14 mouse cellular contexts compared by ENCODE assay signal in genomic region chr7:68917876-68918200, GRCm38 (mm10).
A peak's percentile ranks its signal among the peaks of the same experiment; 100 is the strongest.
DNase-seq lines count a peak whose midpoint lies in the region; ATAC-seq lines count a peak whose summit lies in the region.
"Had no signal": no experiment of that assay in that cellular context is flagged by ENCODE, and none has a peak within 500 bp of the region (broad histone marks: within the 10 kb centered on the region; RNA-seq: fewer than 3 reads in every experiment).

No protein-coding gene starts in this region.

- H3K4me2 ChIP-seq in heart, embryonic 15.5 days: peak overlapping the region; percentile 47; the same call in 1 of the 2 replicates
- peak overlapping the region; percentile 46 for H3K4me2 ChIP-seq in lung, embryonic 15.5 days
- peak overlapping the region; percentile 53 for H3K4me2 ChIP-seq in limb, embryonic 12.5 days
- H3K4me2 ChIP-seq in stomach, embryonic 16.5 days (ENCODE audit: low read depth, low read length): peak overlapping the region; percentile 34
- H3K4me2 ChIP-seq: forebrain, embryonic 12.5 days had no signal

- no peaks in the 10 kb centered on the region for H3K27me3 ChIP-seq in heart, embryonic 15.5 days
- H3K27me3 ChIP-seq in lung, embryonic 15.5 days: no peaks in the 10 kb centered on the region
- no peaks in the 10 kb centered on the region for H3K27me3 ChIP-seq in limb, embryonic 12.5 days
- H3K27me3 ChIP-seq in stomach, embryonic 16.5 days (ENCODE audit: control insufficient read depth, insufficient read depth, low read length): no peaks in the 10 kb centered on the region
- H3K27me3 ChIP-seq: forebrain, embryonic 12.5 days had no signal

- no peaks in the 10 kb centered on the region for H3K9me3 ChIP-seq in heart, embryonic 15.5 days (replicated peaks)
- no peaks in the 10 kb centered on the region for H3K9me3 ChIP-seq in lung, embryonic 15.5 days
- H3K9me3 ChIP-seq in limb, embryonic 12.5 days: no peaks in the 10 kb centered on the region
- no peaks in the 10 kb centered on the region for H3K9me3 ChIP-seq in stomach, embryonic 16.5 days (replicated peaks; ENCODE audit: control insufficient read depth, low read length)
- H3K9me3 ChIP-seq: embryonic facial prominence, embryonic 13.5 days; forebrain, embryonic 12.5 days; heart, embryonic 10.5 days had no signal

- H3K36me3 ChIP-seq in heart, embryonic 15.5 days: no peaks in the 10 kb centered on the region
- no peaks in the 10 kb centered on the region for H3K36me3 ChIP-seq in lung, embryonic 15.5 days
- H3K36me3 ChIP-seq in limb, embryonic 12.5 days: no peaks in the 10 kb centered on the region
- no peaks in the 10 kb centered on the region for H3K36me3 ChIP-seq in stomach, embryonic 16.5 days (ENCODE audit: control insufficient read depth, insufficient read depth, low read length)
- H3K36me3 ChIP-seq: embryonic facial prominence, embryonic 13.5 days; forebrain, embryonic 12.5 days; heart, embryonic 10.5 days had no signal

- no peak overlapping the region for H3K4me3 ChIP-seq in heart, embryonic 15.5 days
- H3K4me3 ChIP-seq in lung, embryonic 15.5 days: no peak overlapping the region
- H3K4me3 ChIP-seq in limb, embryonic 12.5 days (replicated peaks): no peak overlapping the region
- no peak overlapping the region for H3K4me3 ChIP-seq in stomach, embryonic 16.5 days (replicated peaks; ENCODE audit: low read length)
- H3K4me3 ChIP-seq: forebrain, embryonic 12.5 days had no signal

- no peaks in the 10 kb centered on the region; the same call in 1 of the 2 replicates for H3K4me1 ChIP-seq in heart, embryonic 15.5 days (replicated peaks)
- H3K4me1 ChIP-seq in lung, embryonic 15.5 days: peaks cover 10% of the 10 kb centered on the region
- H3K4me1 ChIP-seq in limb, embryonic 12.5 days (replicated peaks): peaks cover 23% of the 10 kb centered on the region
- peaks cover 7% of the 10 kb centered on the region; the same call in 1 of the 2 replicates for H3K4me1 ChIP-seq in stomach, embryonic 16.5 days (ENCODE audit: control insufficient read depth, insufficient read depth, low read length)
- H3K4me1 ChIP-seq: forebrain, embryonic 12.5 days; heart, embryonic 10.5 days had no signal

- ATAC-seq in heart, embryonic 15.5 days (replicated peaks; ENCODE audit: insufficient number of reproducible peaks, insufficient read depth, low FRiP score, low read depth): no peak
- no peak for ATAC-seq in lung, embryonic 15.5 days (ENCODE audit: borderline replicate concordance, extremely low read depth, low FRiP score, low TSS enrichment)
- ATAC-seq in limb, embryonic 12.5 days (ENCODE audit: insufficient number of reproducible peaks, insufficient read depth, low FRiP score, low TSS enrichment, low read depth): no peak
- no peak for ATAC-seq in stomach, embryonic 16.5 days (ENCODE audit: insufficient read depth, low FRiP score)

- no peak overlapping the region for H3K9ac ChIP-seq in heart, embryonic 15.5 days
- H3K9ac ChIP-seq in lung, embryonic 15.5 days: no peak overlapping the region
- H3K9ac ChIP-seq in limb, embryonic 12.5 days (replicated peaks): no peak overlapping the region
- no peak overlapping the region for H3K9ac ChIP-seq in stomach, embryonic 16.5 days (ENCODE audit: low read length)
- H3K9ac ChIP-seq: embryonic facial prominence, embryonic 13.5 days; forebrain, embryonic 12.5 days; liver, embryonic 14.5 days had no signal

- no peak for DNase-seq in heart, adult 11 months
- no peak for DNase-seq in lung, postnatal 4 days
- no peak for DNase-seq in frontal cortex, postnatal 14 days (ENCODE audit: low spot score in 2 of 2)
- DNase-seq: cerebellum, adult 8-10 months; right cerebral cortex, adult 18-20 months; spleen, adult 18-20 months had no signal

- no peak overlapping the region for H3K27ac ChIP-seq in heart, embryonic 15.5 days
- H3K27ac ChIP-seq in lung, embryonic 15.5 days: 0 out of 2 replicates have a peak overlapping the region, but pooled peaks have one; percentile 33
- no peak overlapping the region for H3K27ac ChIP-seq in limb, embryonic 12.5 days
- no peak overlapping the region for H3K27ac ChIP-seq in stomach, embryonic 16.5 days (ENCODE audit: low read length)
- H3K27ac ChIP-seq: embryonic facial prominence, embryonic 13.5 days; forebrain, embryonic 12.5 days; heart, embryonic 10.5 days; liver, embryonic 14.5 days had no signal

- WGBS in heart, embryonic 15.5 days: 17% methylated on average over 2 of the region's 2 CpGs
- 2% methylated on average over 2 of the region's 2 CpGs for WGBS in lung, embryonic 15.5 days
- 0% methylated on average over 2 of the region's 2 CpGs for WGBS in limb, embryonic 12.5 days
- WGBS in stomach, embryonic 16.5 days: 14% methylated on average over 2 of the region's 2 CpGs
